Mouse (Mus musculus) left cerebral cortex, adult 18-20 months (tissue): ENCODE measurements around the gene Rae1. TPM values are rescaled to one million over a fixed set of nuclear protein-coding genes. Genes with fewer than 3 reads are reported as not detected.
A peak's percentile ranks its signal among the peaks of the same experiment; 100 is the strongest.

Experiments
- DNase-seq, 2 experiments: peaks; one replicate each; pipeline ENCODE4 v3.0.0; 2021 to 2022; ENCODE audit warnings: low spot score in 2 of 2, mixed read lengths in 1 of 2
- long read RNA-seq, 2 experiments: library from polyadenylated mRNA; stranded (forward); transcript quantifications; one replicate each; pipeline ENCODE4 v2.0.0; 2021
- total RNA-seq, 2 experiments: library from RNA; stranded (reverse); gene quantifications; 2 replicates each; pipeline ENCODE4 v1.2.3; 2021

Gene Rae1
- total RNA-seq: 10 to 100 TPM; 55.2 to 61.0 TPM
- long read RNA-seq, experiment 1, transcript Rae1-201 (12 exons, 1,742 nt): major isoform, 79 of 94 reads
- long read RNA-seq, experiment 1, partial matches to known transcripts: 4 of 94 reads
- long read RNA-seq, experiment 1, other reads (novel, unspliced or antisense): 11 of 94 reads
- long read RNA-seq, experiment 2, transcript Rae1-201 (12 exons, 1,742 nt): major isoform, 80 of 91 reads
- long read RNA-seq, experiment 2, partial matches to known transcripts: 2 of 91 reads
- long read RNA-seq, experiment 2, other reads (novel, unspliced or antisense): 9 of 91 reads

GRCm38 (mm10) chr2:172999630-173000284, at the start of gene Rae1:
Gene Rae1 (plus strand): TSS chr2:173000117.
- peak; percentile 98 to 99 for DNase-seq

DNA sequence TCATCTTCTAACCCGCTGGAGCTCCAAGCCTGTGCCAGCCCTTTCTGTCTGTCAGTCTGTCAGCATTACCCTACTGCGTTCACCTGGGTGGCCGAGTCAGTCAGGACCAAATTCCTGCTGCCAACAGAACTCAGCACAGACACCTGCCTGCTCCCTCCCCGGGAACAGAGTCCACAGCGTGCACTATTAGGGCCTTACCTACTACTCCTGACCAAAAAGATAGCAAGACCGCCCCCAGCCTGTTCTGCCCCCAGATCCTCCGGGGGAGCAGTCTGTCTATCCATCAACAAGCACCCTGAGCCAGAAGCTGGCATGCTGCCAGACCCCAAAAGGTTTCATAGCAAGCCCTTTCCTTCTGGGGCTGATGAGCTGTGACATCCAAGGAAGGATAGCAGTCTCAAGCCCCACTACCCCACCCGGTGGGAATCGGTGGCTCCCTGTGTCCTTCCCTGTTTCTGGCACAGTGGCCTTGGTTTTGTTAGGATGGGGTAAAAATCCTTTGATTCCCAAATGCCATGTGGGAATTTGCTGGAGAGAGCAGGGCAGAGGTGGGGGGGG, 49.7 kb upstream of the Rae1 start:
- DNase-seq: no peak

DNA sequence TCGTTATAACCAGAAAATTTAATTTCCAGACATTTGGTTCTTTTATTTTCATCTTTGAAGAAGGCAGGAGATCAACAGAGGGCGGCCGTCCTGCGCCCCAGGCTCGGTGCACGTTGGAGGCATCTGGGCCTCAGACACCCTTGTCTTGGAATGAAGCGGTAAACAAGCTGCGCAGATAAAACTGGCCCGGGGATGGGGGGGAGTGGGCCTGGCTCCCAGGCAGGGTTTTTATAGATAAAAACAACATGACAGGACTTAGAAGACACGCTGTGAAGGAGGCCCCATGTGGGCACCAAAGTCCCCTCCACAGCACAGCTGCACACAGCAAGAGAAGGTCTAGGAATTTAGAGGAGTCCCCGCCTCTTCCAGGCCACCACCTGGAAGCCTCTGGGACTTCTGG, 49.2 kb upstream of the Rae1 start:
- DNase-seq: no peak

DNA sequence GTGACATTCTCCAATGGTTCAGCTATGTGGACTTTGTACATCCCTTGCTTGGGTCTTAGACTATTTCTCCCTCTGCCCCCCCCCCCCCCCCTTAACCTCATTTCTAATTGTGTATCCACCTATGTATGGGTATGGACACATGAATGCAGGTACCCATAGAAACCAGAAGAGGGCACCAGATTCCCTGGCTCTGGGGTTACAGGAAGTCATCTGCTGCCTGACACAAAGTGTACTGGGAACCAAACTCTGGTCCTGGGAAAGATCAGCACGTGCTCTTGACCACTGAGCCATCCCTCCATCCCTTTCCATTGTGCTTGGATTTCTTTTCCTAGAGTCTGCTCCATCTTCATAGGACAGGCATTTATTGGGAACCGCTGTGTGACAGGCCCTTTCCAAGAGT, 47.9 kb upstream of the Rae1 start:
- no peak for DNase-seq

DNA sequence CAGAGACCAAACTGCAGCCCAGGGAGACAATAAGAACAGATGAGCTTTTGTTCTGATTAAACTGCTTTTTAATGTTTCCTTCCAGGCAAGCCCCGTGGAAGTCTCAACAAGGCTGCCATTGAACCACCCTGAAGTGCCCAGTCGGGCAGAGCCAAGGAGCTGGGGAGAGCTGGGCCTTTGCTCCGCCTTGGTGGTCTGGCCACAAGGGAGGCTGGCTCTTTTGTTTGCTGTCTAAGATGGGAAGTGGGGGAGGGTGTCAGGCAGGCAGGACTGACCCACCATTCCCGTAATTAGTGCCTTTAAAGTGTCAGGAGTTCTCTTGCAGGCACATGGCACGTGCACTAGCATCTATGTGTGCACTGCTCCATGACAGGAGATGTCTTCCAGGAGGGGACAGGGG, 41.3 kb upstream of the Rae1 start:
- DNase-seq: no peak

DNA sequence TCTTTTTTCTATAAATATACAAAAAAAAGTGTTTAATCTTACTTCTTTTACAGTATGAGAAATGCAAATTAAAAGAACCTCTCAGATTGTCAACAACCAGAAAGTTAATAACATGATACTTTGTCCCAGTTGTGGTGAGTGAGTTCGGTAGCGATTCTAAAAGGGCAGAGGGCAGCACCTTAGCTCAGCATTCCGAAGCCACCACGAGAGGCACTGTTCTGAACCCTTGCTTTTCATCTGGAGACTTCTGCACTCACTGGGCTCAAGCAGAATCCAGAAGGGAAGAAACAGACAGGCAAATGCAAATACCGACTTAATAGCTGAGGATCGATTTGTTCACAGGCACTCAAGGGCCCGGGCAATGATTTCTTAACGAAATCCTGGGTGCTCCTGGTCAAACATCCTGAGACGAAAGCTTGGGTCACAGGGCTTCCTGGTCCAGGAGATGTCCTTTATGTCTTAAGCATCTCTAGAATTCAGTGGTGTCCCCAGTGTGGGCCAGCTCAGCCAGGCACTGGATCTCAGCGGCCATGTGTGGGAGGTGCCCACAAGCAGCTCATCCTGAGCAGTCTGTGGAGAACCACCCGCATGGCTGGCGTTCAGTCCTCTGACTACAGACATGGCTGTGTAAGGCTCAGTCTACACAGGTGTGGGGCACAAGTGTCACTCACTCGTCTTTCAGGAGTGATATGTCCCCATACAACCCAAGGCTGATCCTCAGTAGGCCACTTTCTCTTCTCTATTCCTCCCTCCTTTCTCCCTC, 40.7 kb upstream of the Rae1 start:
- no peak for DNase-seq

- no peak for DNase-seq
Observed at GRCm38 (mm10) chr2:172960350-172960749, 39.6 kb upstream of the Rae1 start.

DNA sequence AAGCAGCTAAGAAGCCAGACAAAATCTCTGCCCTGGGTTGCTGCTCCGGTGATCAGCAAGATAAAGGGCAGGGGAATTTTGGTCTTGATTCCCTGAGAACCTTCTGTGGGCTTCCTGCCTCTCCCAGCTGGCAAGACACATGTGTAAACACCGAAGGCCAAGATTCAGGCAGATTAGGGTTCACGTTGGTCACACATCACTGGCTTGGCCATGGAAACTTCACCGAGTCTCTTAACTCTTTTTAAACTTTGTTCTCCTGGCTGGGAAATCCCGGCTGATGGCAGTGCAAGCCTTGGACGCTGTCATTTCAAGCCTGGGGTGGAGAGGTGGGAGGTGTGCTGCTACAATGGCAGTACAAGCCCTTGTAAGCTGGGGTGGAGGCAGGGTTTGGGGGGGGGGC, 38.7 kb upstream of the Rae1 start:
- DNase-seq: no peak

DNA sequence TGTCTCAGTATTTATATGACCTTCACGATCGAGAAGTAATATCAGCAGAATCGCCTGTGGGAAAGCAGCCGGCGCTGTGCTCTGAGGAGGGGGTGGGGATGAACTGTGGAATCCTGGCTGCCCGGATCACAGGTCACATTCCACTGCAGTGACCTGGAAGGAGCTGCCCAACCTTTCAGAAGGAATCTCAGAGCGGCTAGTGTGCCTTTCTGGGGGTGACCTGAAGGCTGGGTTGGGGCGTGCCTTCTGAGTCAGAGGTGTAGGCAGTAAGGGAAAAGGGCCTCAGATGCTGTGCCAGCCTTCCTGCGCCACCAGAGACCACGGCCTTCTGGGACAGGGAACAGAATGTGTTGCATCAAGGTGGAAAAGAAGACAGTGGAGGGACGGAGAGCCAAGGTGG, 34.7 kb upstream of the Rae1 start:
- no peak for DNase-seq

DNA sequence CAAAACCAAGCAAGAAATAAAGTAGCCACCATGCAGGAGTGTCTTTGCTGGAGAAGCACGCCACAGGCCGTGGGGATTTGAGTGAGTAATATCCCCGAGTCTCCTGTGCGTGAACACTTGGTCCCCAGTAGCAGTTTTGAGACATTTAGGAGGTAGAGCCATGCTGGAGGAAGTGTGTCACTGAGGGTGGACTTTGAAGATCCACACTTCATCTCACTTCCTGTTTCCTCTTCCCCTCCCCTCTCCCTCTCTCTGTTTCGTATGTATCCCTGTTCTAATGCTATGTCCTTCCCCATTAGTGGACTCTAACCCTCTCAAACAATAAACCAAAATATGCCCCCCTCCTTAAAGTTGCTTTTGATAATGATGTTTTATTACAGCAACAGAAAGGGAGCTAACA, 33.4 kb upstream of the Rae1 start:
- no peak for DNase-seq

DNA sequence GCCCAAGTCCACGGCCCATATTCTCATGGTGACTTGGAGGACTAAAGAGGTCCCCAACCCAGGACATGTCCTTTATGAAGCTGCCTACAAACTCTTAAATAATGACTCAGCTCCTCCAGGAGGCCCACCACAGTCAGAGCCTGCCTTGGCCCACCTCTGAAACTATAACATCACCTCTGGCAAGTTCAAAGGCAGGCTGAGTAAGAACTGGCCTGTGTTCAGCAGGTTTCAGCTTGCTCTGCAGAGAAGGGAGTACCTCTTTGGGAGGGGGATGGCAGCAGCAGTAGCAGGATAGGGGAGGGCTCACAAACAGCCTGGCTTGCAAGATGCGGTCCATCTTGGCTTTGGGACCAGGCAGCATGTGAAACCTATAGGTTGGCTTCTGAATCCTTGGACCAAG, 28.1 kb upstream of the Rae1 start:
- DNase-seq: no peak

GRCm38 (mm10) chr2:172973806-172974565, 25.9 kb upstream of the Rae1 start:
- no peak for DNase-seq

GRCm38 (mm10) chr2:172974701-172975100, 25.2 kb upstream of the Rae1 start:
- no peak for DNase-seq

- DNase-seq: no peak
Observed at GRCm38 (mm10) chr2:172975159-172975558, 24.8 kb upstream of the Rae1 start.

- DNase-seq: no peak
Observed at GRCm38 (mm10) chr2:172976661-172977238, 23.2 kb upstream of the Rae1 start.

DNA sequence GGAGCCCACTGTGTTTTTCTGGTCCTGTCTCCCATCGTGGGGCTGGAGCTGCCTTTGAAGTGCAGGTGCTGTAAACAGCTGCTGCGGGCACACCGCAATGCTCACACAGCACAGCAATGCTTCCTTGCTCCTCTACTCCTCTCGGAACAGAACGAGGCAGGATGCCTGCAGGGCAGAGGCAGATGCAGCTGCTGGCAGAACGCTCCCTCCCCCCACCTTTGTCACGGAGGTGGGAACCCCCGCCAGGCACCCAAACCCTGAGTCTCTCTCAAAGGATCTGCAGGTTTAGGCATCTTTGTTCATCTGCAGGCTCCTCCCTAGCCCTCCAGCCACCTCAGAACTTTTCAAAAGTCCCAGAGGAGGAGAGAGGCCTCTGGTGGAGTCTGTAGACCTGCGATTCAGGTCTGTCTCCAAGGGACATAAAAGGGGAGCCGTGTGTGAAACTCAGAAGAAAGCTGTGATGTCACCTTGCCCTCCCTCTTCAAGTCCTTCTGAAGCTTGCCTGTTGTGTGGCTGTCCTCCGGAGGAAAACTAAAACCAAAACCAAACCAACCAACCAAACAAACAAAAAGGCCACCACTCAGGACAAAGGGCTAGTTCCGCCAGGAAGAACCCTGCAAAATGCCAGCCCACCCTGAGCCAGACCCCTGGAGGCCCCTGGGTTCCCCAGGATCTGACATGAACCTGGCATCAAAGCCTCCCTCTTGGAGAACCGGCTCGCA, 22.3 kb upstream of the Rae1 start, which contains the start of gene Spo11:
Spo11 (plus strand) TSS at position 292 of the 722 bp plus-strand sequence.
- DNase-seq: no peak

- DNase-seq: no peak
Observed at GRCm38 (mm10) chr2:172978131-172978633, 21.7 kb upstream of the Rae1 start.

DNA sequence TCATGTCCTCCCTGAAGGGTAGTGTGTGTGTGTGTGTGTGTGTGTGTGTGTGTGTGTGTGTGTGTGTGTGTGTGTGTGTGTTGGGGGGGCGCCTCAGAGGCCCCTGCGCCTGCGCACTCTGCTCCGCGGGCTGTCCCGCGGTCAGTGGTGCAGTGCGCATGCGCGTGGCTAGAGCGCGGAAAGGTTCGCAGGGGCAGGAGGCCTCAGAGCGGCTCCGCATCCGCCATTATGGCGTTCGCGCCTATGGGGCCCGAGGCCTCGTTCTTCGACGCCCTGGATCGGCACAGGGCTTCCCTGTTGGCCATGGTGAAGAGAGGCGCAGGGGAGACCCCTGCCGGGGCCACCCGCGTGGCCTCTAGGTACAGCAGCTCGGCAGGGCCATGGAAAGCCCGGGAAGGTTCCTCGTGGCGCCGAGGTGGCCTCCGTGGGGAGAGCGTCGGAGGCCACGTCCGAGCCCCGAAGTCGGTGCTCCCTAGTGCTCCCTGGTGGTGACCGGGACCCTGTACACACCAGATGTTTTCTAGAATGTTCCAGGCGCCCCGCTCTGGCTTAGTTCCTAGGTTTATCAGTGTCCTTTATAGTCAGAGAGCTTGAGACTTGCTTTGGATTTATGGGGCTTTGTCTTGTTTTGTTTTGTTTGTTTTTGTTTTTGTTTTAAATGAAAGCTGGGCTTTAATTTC, 20.1 kb upstream of the Rae1 start:
- no peak for DNase-seq
